Mouse (Mus musculus): ENCODE measurements around the gene Nme7. TPM values are rescaled to one million over a fixed set of nuclear protein-coding genes. Genes with fewer than 3 reads are reported as not detected.

Gene Nme7
- total RNA-seq, 2 experiments from 2014 or later, result 3.0 to 3.1 TPM

DNA sequence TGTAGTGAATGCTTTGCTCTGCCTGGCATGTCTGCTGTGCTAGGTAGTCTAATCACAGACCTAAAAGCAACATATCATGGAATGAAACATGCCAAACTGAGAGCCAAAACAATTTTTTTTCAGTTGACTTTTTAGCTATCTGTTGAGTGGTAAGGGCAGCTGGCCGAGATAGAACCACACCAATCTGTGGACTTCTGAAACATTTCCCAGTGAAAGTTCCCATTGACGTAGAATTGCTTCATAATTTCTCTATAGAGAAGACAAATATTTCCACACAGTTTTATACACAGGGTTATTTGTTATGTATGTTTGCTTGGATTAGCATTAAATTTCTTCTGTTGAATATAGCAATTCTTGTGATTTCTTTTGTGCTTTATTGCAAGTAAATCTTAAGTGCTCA lies 65.9 kb downstream of the Nme7 start:
- intact Hi-C loops (cut with DNase I; ENCODE audit: low total_unique reads), result loop anchor here (5.0 to 10.0 kb wide), 3 partner anchors 538 to 748 kb away; no protein-coding TSS in a partner anchor

GRCm38 (mm10) chr1:164373029-164373428 lies 69.1 kb downstream of the Nme7 start:
- DNase-seq, result no peak
- intact Hi-C loops (cut with DNase I; ENCODE audit: low total_unique reads), result no loop called here

More for the DNA sequence above, 65.9 kb downstream of the Nme7 start:
- DNase-seq, result no peak

DNA sequence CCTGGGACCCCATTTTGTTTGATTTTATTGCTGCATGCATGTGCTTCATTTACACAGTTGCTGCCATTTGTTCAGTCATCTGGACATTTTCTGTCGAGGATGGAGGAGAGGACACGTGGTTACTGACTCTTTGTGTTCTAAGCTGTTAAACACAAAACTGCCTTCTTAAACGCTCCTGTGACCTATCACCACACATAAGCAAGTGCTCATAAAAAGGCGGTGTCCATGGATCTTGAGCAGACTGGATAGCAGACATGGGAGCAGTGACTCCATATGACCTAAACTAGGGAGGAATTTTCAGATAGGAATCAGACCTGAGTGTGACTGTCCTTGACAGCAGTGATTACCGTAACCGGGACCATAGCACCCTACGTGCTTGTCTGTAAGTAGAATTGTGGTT lies 70.1 kb downstream of the Nme7 start:
- no peak for DNase-seq
- intact Hi-C loops (cut with DNase I; ENCODE audit: low total_unique reads), result no loop called here

DNA sequence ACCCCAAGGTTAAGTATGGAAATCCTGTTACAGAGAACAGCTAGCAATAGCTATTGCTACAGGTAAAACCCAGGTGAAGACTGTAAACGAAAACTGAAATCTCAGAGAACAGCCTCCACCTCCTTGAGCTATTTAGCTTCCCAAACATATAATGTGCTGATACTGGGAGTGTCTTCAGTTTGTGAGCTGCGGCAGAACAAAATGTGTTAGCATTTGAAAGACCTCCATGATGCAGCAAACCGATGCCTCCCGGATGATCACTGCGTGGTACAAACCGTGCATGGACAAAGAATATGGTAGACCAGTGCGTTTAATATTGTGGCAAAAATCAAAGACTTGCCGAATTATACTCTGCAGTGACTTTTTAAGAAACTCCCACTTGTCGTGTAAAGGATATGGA lies 71.7 kb downstream of the Nme7 start:
- intact Hi-C loops (cut with DNase I; ENCODE audit: low total_unique reads), result no loop called here
- no peak for DNase-seq

- no peak for DNase-seq
- intact Hi-C loops (cut with DNase I; ENCODE audit: low total_unique reads), result no loop called here
Observed at GRCm38 (mm10) chr1:164376761-164377487, 73.0 kb downstream of the Nme7 start.

DNA sequence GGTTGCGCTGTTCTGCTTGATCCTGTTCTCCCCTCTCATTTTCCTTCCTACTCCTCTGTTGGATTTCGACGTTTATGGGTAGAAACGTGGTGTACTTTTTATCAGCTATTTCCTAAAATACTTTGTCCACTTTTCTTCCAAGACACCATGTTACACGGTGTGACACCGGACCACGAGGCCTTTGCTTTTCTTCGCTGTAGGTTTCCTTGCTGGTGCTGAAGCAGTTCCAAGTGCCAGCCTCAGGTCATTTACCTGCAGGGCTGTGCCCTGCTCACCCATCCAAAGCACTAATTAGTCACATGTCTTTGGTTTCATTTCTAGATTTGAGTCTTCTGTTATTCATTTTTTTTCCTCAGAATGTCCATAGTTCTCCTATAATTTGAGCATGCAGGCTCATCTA lies 79.7 kb downstream of the Nme7 start:
- intact Hi-C loops (cut with DNase I; ENCODE audit: low total_unique reads), result no loop called here
- no peak for DNase-seq

- intact Hi-C loops (cut with DNase I; ENCODE audit: low total_unique reads), result no loop called here
- DNase-seq, result no peak
Observed at GRCm38 (mm10) chr1:164384354-164384753, 80.4 kb downstream of the Nme7 start.

GRCm38 (mm10) chr1:164384972-164385371 lies 81.1 kb downstream of the Nme7 start:
- intact Hi-C loops (cut with DNase I; ENCODE audit: low total_unique reads), result no loop called here
- DNase-seq, result no peak

DNA sequence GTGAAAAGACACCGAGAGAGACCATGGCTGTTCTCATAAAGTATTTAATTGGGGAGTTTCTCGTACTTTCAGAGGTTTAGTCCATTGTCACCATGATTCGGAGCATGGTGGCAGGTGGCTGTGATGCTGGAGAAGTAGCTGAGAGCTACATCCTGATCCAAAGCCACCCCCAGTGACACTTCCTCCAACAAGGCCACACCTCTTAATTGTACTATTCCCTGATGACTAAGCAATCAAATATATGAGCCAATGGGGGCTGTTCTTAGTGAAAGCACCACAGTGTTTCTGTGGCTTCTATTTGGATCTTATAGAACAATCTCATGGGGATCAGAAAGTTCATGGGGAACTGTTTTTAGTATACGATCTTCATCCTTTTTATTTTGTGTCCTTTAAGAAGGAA lies 85.8 kb downstream of the Nme7 start:
- intact Hi-C loops (cut with DNase I; ENCODE audit: low total_unique reads), result no loop called here
- no peak for DNase-seq

DNA sequence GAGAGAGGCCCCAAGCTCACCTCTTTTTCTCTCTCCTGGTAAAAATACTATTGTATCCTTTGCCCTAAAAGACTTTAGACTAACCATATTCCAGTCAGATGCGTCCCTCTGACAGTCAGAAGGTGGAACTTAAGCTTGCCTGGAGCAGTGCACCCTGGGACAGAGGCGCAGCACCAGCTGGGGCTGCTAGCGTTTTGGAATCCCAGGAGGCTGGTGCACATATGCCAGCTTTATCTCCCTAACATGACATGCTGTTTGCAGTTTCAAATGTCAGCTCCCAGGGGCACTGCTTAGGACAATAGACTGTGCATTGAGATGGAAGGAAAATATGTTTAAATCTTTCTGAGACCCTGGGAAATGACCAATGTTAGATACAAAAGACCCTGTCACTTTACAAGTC lies 88.3 kb downstream of the Nme7 start:
- intact Hi-C loops (cut with DNase I; ENCODE audit: low total_unique reads), result no loop called here
- DNase-seq, result no peak

DNA sequence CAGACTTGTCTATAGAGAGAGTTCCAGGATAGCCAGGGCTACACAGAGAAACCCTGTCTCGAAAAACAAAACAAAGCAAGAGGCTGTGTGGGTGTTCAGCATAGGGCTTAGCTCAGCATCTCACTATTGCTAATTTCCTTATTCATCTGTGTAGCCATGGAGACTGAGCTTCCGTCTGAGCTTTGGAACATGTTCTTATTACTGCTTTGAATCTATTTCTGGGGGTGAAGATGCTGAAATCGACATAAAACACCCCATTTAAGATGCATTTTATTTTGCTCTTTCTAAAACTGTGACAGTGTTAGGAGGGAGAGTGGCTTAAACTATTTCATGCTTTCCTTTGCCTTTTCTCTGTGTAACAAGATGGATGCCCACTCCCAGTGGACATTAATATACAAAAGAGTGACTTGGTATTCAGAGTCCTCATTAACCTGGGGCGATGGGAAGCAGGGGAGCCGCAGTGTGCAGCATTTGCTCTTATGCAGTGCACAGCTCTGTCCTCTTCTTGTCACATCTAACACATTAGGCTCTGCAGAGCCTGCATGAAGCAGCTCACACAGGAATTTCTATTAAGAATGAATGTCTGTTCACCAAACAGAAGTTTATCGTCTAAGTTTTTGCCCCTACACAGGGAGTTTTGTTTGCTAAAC lies 91.3 kb downstream of the Nme7 start:
- intact Hi-C loops (cut with DNase I; ENCODE audit: low total_unique reads), result no loop called here
- no peak for DNase-seq

DNA sequence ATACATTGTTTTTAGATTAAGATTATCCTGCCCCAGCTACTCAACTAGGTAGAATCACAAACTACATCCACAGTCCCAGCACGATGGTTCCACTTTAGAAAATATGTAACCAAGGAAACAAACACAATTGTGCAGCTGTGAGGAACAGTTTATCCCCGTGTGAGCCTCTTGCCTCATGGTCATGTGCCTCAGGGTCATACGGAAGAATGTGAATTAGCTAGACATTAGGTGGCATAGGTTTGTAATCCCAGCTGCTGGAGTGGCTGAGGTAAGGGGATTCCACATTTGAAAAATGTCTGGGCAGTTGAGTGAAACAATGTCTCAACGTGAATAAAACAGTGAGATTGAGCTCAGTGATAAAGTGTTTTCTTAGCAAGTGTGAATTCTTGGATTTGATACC lies 93.8 kb downstream of the Nme7 start:
- DNase-seq, result no peak
- intact Hi-C loops (cut with DNase I; ENCODE audit: low total_unique reads), result no loop called here

DNA sequence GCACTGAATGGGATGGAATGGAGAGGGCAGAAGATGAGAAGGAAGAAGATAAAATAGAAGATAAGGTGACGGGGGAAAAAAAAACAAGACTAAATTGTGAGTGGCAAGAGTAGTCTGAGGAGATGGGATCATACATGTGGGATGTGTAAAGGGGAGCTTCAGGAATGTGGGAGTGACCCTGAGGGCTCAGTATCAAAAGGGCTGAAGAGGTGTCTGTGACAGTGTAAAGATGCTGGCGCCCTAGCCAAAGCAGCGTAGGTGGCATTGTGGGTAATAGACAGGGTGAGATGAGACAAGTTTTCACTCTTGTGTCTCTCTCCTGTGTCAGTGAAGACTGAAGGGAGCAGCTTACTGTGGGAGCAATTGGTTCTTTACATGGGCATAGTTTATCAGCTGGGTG lies 95.7 kb downstream of the Nme7 start:
- DNase-seq, result no peak
- intact Hi-C loops (cut with DNase I; ENCODE audit: low total_unique reads), result no loop called here

DNA sequence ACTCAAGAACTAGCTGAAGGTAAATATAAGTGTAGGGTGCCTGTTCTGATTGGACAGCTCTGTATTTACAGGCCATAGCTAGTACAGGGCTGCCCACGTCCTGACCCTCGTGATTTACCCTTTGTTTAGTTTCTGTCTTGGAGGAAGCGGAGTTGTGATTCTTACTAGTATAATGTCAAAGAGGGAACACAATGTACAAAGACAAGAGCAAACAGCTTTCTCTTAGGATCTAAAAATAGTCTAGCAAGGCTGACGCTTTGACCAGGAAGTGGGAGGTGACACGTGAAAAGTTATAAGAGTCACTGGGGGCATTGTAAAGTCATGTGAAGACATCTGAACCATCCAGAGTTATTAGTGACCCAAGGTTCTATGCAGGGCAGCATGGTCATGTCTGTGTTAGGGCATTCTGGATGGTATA lies 101.5 kb downstream of the Nme7 start:
- intact Hi-C loops (cut with DNase I; ENCODE audit: low total_unique reads), result no loop called here
- no peak for DNase-seq

DNA sequence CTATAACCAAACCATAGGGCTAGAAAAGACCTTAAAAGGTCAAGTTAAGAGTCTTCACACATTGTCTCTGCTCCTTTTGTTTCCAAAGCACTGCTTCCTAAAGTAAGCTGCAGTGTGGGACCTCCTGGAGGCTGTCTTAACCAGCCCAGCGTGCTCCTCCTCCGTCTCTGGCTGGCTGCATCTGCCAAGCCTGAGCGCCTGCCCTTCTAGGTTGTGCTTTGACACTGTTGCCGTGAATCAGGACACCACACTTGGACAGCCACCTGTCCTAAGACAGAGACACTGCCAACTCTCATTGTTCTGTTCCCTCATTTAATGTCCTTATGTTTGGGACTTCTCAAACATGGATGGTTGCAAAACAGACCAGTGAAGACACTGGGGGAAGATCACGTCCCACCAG lies 102.6 kb downstream of the Nme7 start:
- intact Hi-C loops (cut with DNase I; ENCODE audit: low total_unique reads), result no loop called here
- DNase-seq, result no peak

- intact Hi-C loops (cut with DNase I; ENCODE audit: low total_unique reads), result no loop called here
Observed at GRCm38 (mm10) chr1:164408655-164409054, 104.7 kb downstream of the Nme7 start.

DNA sequence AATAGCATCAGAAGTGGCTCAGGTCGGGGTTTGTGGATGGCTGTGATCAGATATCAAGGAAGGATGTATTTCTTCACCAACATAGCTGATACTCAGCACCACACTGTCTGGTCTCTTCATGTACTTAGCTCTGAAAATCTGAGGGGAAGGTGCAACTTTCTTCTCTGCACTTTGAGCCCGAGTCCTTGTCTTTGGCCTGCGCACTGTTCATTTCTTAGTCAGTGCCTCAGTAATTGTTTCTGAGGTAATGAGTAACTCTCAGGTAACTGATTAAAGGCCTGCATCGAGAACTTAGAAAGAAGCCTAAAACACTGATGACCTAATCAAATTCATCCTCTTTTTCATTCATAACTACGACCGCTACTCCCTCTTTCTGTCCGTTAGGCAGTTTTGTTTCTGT lies 107.4 kb downstream of the Nme7 start:
- DNase-seq, result no peak
- intact Hi-C loops (cut with DNase I; ENCODE audit: low total_unique reads), result no loop called here

More at GRCm38 (mm10) chr1:164408655-164409054, 104.7 kb downstream of the Nme7 start:
- DNase-seq, result no peak

DNA sequence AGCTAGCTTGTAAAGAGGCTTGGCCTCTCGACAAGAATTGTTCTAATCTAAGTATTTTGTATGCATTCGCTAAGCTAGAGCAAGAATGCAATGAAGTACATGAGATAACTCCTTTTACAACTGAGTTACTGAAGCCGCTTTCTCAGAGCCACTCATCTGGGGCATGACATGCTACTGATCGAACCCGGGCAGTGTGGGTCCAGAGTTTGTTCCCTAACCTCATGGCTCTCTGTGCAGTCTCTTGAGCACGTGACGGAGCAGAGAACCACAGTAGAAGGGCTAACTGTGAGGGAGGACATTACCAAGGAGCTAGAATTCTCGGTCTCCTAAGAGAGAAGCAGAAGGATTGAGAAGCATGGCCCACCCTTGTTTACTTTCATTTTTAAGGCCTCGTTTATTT lies 109.0 kb downstream of the Nme7 start:
- intact Hi-C loops (cut with DNase I; ENCODE audit: low total_unique reads), result no loop called here
- no peak for DNase-seq

DNA sequence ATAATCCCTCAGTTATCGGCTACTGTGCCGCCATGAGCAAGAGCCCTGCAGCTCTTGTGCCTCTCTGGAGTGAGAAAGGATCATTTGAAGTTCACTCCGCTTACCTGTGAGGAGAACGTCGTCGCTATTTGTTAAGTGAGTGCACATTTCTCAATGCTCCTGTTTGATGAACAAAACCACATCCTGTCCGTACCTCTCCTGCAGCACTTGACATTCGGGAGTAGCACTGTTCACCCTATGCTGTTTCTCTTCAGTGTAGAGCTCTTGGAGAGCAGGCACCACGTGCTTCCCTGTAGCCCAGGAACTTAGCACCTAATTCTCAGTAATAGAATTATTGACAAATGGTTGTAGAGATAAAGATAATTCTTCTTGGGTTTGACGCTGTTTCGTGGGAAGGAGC lies 109.7 kb downstream of the Nme7 start:
- intact Hi-C loops (cut with DNase I; ENCODE audit: low total_unique reads), result no loop called here
- no peak for DNase-seq

GRCm38 (mm10) chr1:164415347-164415751 lies 111.4 kb downstream of the Nme7 start:
- intact Hi-C loops (cut with DNase I; ENCODE audit: low total_unique reads), result no loop called here
- no peak for DNase-seq

DNA sequence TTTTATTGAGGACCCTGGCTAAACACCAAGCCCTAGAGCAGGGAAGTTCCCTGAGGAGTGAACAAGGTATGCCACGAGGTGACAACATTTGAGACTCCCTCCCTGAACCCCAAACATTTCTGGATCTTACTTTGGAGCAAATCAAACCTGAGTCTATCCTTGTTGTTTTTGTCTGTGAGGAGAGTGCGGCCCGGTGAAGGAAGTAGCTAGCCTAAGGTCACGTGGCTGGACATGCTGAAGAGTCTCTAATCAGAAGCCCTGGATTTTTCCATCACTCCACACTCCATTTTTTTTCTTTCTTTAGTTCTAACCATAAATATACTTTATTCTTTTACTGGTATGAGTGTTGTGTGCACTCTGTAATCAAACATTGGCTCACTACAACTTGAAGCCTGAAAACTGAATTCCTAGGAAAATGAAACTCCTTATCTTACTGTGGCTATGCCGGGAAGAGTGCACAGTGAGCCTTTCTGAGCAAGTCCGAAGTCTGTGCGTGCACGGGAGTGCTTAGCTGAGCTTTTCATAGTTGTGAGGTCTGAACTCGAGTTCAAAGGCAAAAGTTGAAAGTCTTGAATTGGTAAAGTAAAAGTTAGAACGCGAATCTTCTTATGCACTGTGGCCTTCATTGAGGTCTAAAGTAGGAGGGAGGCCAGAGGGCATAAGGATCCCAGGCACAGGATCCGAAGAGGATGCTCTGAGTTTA lies 112.9 kb downstream of the Nme7 start:
- intact Hi-C loops (cut with DNase I; ENCODE audit: low total_unique reads), result no loop called here
- no peak for DNase-seq
